In genomic region chr11:25862686-25863085, GRCm38 (mm10) we compare ENCODE assay signal across 8 mouse cellular contexts.
DNase-seq lines count a peak whose midpoint lies in the region; ATAC-seq lines count a peak whose summit lies in the region.

No protein-coding gene starts in this region.

- 0 out of 2 replicates have a peak overlapping the region, but pooled peaks have one; percentile 62 for H3K9ac ChIP-seq in heart, embryonic 13.5 days
- H3K9ac ChIP-seq in kidney, embryonic 16.5 days (replicated peaks; ENCODE audit: low read length): no peak overlapping the region
- no peak overlapping the region for H3K9ac ChIP-seq in liver, embryonic 12.5 days
- no peak overlapping the region for H3K9ac ChIP-seq in neural tube, embryonic 14.5 days (replicated peaks; ENCODE audit: low read depth, low read length)

- H3K4me1 ChIP-seq in heart, embryonic 13.5 days: no peaks in the 10 kb centered on the region
- no peaks in the 10 kb centered on the region for H3K4me1 ChIP-seq in kidney, embryonic 16.5 days (ENCODE audit: insufficient read depth, low read length)
- no peaks in the 10 kb centered on the region for H3K4me1 ChIP-seq in liver, embryonic 12.5 days
- no peaks in the 10 kb centered on the region for H3K4me1 ChIP-seq in neural tube, embryonic 14.5 days (ENCODE audit: control insufficient read depth, insufficient read depth, low read length)

- DNase-seq in 416B (ENCODE audit: low read depth): peak; percentile 25
- DNase-seq in adrenal gland, adult 8-10 months: peak; percentile 30
- peak; percentile 83 for DNase-seq in embryo, embryonic 9.5 days (ENCODE audit: extremely low spot score)
- DNase-seq in thymus, postnatal 0 days (ENCODE audit: low spot score): peak; percentile 9

- H3K4me3 ChIP-seq in heart, embryonic 13.5 days: peak overlapping the region; percentile 32
- H3K4me3 ChIP-seq in kidney, embryonic 16.5 days (ENCODE audit: low read length): no peak overlapping the region
- H3K4me3 ChIP-seq in liver, embryonic 12.5 days: no peak overlapping the region
- H3K4me3 ChIP-seq in neural tube, embryonic 14.5 days (ENCODE audit: low read depth, low read length): no peak overlapping the region

- no peaks in the 10 kb centered on the region for H3K9me3 ChIP-seq in heart, embryonic 13.5 days
- no peaks in the 10 kb centered on the region for H3K9me3 ChIP-seq in kidney, embryonic 16.5 days (ENCODE audit: low read length)
- no peaks in the 10 kb centered on the region for H3K9me3 ChIP-seq in liver, embryonic 12.5 days (replicated peaks)
- H3K9me3 ChIP-seq in neural tube, embryonic 14.5 days (ENCODE audit: control insufficient read depth, low read length): no peaks in the 10 kb centered on the region

- 11% methylated on average over 9 of the region's 9 CpGs for WGBS in heart, embryonic 13.5 days
- 13% methylated on average over 9 of the region's 9 CpGs for WGBS in kidney, embryonic 16.5 days
- WGBS in liver, embryonic 12.5 days (ENCODE audit: insufficient replicate concordance): 17% methylated on average over 9 of the region's 9 CpGs
- 6% methylated on average over 9 of the region's 9 CpGs for WGBS in neural tube, embryonic 14.5 days

- H3K27me3 ChIP-seq in heart, embryonic 13.5 days (replicated peaks): no peaks in the 10 kb centered on the region
- H3K27me3 ChIP-seq in kidney, embryonic 16.5 days (ENCODE audit: insufficient read depth, low read length): 0 out of 2 replicates have a peak, but pooled peaks cover 3% of the 10 kb centered on the region
- no peaks in the 10 kb centered on the region for H3K27me3 ChIP-seq in liver, embryonic 12.5 days (replicated peaks)
- no peaks in the 10 kb centered on the region for H3K27me3 ChIP-seq in neural tube, embryonic 14.5 days (ENCODE audit: control insufficient read depth, insufficient read depth, low read length)

- ATAC-seq in heart, embryonic 13.5 days (ENCODE audit: extremely low read depth, insufficient number of reproducible peaks, low FRiP score, low TSS enrichment): no peak
- ATAC-seq in kidney, embryonic 16.5 days (ENCODE audit: low FRiP score, low TSS enrichment): peak; percentile 87; the same call in 1 of the 2 replicates
- no peak for ATAC-seq in liver, embryonic 12.5 days
- peak; percentile 83; the same call in 1 of the 2 replicates for ATAC-seq in neural tube, embryonic 14.5 days (ENCODE audit: low read depth)

- H3K36me3 ChIP-seq in heart, embryonic 13.5 days: no peaks in the 10 kb centered on the region
- H3K36me3 ChIP-seq in kidney, embryonic 16.5 days (ENCODE audit: insufficient read depth, low read length): no peaks in the 10 kb centered on the region
- H3K36me3 ChIP-seq in liver, embryonic 12.5 days: no peaks in the 10 kb centered on the region
- no peaks in the 10 kb centered on the region for H3K36me3 ChIP-seq in neural tube, embryonic 14.5 days (ENCODE audit: control insufficient read depth, insufficient read depth, low read length)

- H3K27ac ChIP-seq in heart, embryonic 13.5 days (replicated peaks): no peak overlapping the region
- no peak overlapping the region for H3K27ac ChIP-seq in kidney, embryonic 16.5 days (ENCODE audit: low read length)
- H3K27ac ChIP-seq in liver, embryonic 12.5 days: no peak overlapping the region
- H3K27ac ChIP-seq in neural tube, embryonic 14.5 days (ENCODE audit: low read depth, low read length): no peak overlapping the region

- H3K4me2 ChIP-seq in heart, embryonic 13.5 days: peak overlapping the region; percentile 56
- peak overlapping the region; percentile 31; the same call in 1 of the 2 replicates for H3K4me2 ChIP-seq in kidney, embryonic 16.5 days (replicated peaks; ENCODE audit: low read depth, low read length)
- H3K4me2 ChIP-seq in liver, embryonic 12.5 days: peak overlapping the region; percentile 31; the same call in 1 of the 2 replicates
- H3K4me2 ChIP-seq in neural tube, embryonic 14.5 days (ENCODE audit: low read depth, low read length): no peak overlapping the region

Comparison
In these comparisons a context has a peak if more than half of its experiments do, and no peak if none do; other contexts are left out.
1. DNase-seq: peak in every context shown above with its lines; median percentile 83 in embryo, embryonic 9.5 days; 30 in adrenal gland, adult 8-10 months; 25 in 416B; 9 in thymus, postnatal 0 days.
2. ATAC-seq: peak in kidney, embryonic 16.5 days (single experiment) and neural tube, embryonic 14.5 days (single experiment); none in heart, embryonic 13.5 days (single experiment) and liver, embryonic 12.5 days (single experiment).